Mouse (Mus musculus) cerebellum, adult 2 months (tissue): ENCODE measurements around the gene Aldh1a1.

Experiments
- CTCF ChIP-seq: fragments of 200-500 bp; IDR thresholded peaks from 2 replicates; pipeline ENCODE4 v1.5.1; 2011; ENCODE audit warnings: low read depth, mild to moderate bottlenecking, control low read depth, low read length, moderate library complexity, borderline replicate concordance; ENCODE audit not compliant: insufficient read depth
- POLR2A ChIP-seq: fragments of 200-500 bp; IDR thresholded peaks from 2 replicates; pipeline ENCODE4 v1.6.1; 2011; ENCODE audit warnings: low read length, control low read depth, borderline replicate concordance; ENCODE audit not compliant: insufficient read depth

- TF ChIP-seq CTCF (no peak), POLR2A (no peak)
Observed at GRCm38 (mm10) chr19:20614252-20614930, 121.9 kb downstream of the Aldh1a1 start.
